Comparison of ENCODE assay signal across 9 mouse cellular contexts in genomic region chr1:132655611-132656010, GRCm38 (mm10).
DNase-seq lines count a peak whose midpoint lies in the region; ATAC-seq and TF ChIP-seq lines count a peak whose summit lies in the region.
"Had no signal": no experiment of that assay in that cellular context is flagged by ENCODE, and none has a peak within 500 bp of the region (broad histone marks: within the 10 kb centered on the region; RNA-seq: fewer than 3 reads in every experiment).

No protein-coding gene starts in this region.

- peak; percentile 37 for TF ChIP-seq CTCF in left cerebral cortex, adult 2 months (IDR thresholded peaks at IDR 0.05)

- DNase-seq in left cerebral cortex, adult 2 months (ENCODE audit: extremely low spot score in 1 of 2, low spot score in 2 of 2) = no peak
- no peak for DNase-seq in left cerebral cortex, adult 8-10 months (ENCODE audit: low spot score in 2 of 2)
- peak; percentile 40 for DNase-seq in R1 (ENCODE audit: low read depth, low spot score)
- peak; percentile 47 to 63 for DNase-seq in cerebellum, adult 18-20 months
- no peak for DNase-seq in lung, postnatal 36 days
- DNase-seq: kidney, postnatal 10 days had no signal

- no peak overlapping the region for H3K9ac ChIP-seq in hindbrain, embryonic 15.5 days
- H3K9ac ChIP-seq in intestine, embryonic 15.5 days = no peak overlapping the region

- H3K9me3 ChIP-seq in hindbrain, embryonic 15.5 days = no peaks in the 10 kb centered on the region
- no peaks in the 10 kb centered on the region for H3K9me3 ChIP-seq in intestine, embryonic 15.5 days

- no peaks in the 10 kb centered on the region for H3K36me3 ChIP-seq in hindbrain, embryonic 15.5 days
- no peaks in the 10 kb centered on the region for H3K36me3 ChIP-seq in intestine, embryonic 15.5 days

- intact Hi-C loops in left cerebral cortex, adult 2 months (cut with DNase I) = loop anchor here (2.0 kb wide), 1 partner anchor 85 kb away; the partner anchor contains the start of gene Nfasc

- WGBS in hindbrain, embryonic 15.5 days = 62% methylated on average over 6 of the region's 6 CpGs
- 71% methylated on average over 6 of the region's 6 CpGs for WGBS in intestine, embryonic 15.5 days

- H3K27ac ChIP-seq in left cerebral cortex, adult 2 months = peak overlapping the region; percentile 59
- H3K27ac ChIP-seq in hindbrain, embryonic 15.5 days (replicated peaks) = peak overlapping the region; percentile 68; the same call in 1 of the 2 replicates
- no peak overlapping the region for H3K27ac ChIP-seq in intestine, embryonic 15.5 days

- peaks cover 58% of the 10 kb centered on the region for H3K4me1 ChIP-seq in hindbrain, embryonic 15.5 days (replicated peaks)
- H3K4me1 ChIP-seq in intestine, embryonic 15.5 days (replicated peaks) = peaks cover 7% of the 10 kb centered on the region; the same call in 1 of the 2 replicates

- ATAC-seq in hindbrain, embryonic 15.5 days (ENCODE audit: low FRiP score, low read depth) = no peak
- no peak for ATAC-seq in activated CD4-positive, CD25-positive, alpha-beta regulatory T cell, adult 4 months
- no peak for ATAC-seq in intestine, embryonic 15.5 days

- no peak overlapping the region for H3K4me3 ChIP-seq in left cerebral cortex, adult 2 months
- no peak overlapping the region for H3K4me3 ChIP-seq in hindbrain, embryonic 15.5 days
- no peak overlapping the region for H3K4me3 ChIP-seq in intestine, embryonic 15.5 days (replicated peaks)

- H3K27me3 ChIP-seq in hindbrain, embryonic 15.5 days = no peaks in the 10 kb centered on the region
- H3K27me3 ChIP-seq in intestine, embryonic 15.5 days (replicated peaks) = no peaks in the 10 kb centered on the region

- H3K4me2 ChIP-seq in hindbrain, embryonic 15.5 days = no peak overlapping the region
- no peak overlapping the region for H3K4me2 ChIP-seq in intestine, embryonic 15.5 days (replicated peaks)

Comparison
In these comparisons a context has a peak if more than half of its experiments do, and no peak if none do; other contexts are left out.
1. DNase-seq: peak in R1 (single experiment) and cerebellum, adult 18-20 months (2 of 2); none in left cerebral cortex, adult 2 months (0 of 2), left cerebral cortex, adult 8-10 months (0 of 2) and lung, postnatal 36 days (single experiment).